Mouse (Mus musculus) neural tube, embryonic 12.5 days (tissue): Measurements from ENCODE around the gene Ints4. TPM values are rescaled to one million over a fixed set of nuclear protein-coding genes. Genes with fewer than 3 reads are reported as not detected.

Experiments
- polyA plus RNA-seq: library from polyadenylated mRNA; unstranded; fragments of >200 nt; fragmentation: Nextera tagmentation; extraction: Ambion mirVana; gene quantifications from 2 replicates; pipeline ENCODE4 v1.2.1, GENCODE M21; 2016

Gene Ints4
- polyA plus RNA-seq, 1 experiment from 2014 or later, result 57.6 TPM

Other genes with a start within 250 kb of the Ints4 start
- 4.4 and 4.9 TPM in 2 replicates for gene Usp35, start 148.9 kb upstream of the Ints4 start, polyA plus RNA-seq
- 6.8 and 7.0 TPM in 2 replicates for gene Kctd21, start 148.6 kb upstream of the Ints4 start, polyA plus RNA-seq
- 25.1 and 27.1 TPM in 2 replicates for gene Alg8, start 109.3 kb upstream of the Ints4 start, polyA plus RNA-seq
- 399 and 400 TPM in 2 replicates for gene Ndufc2, start 81.0 kb upstream of the Ints4 start, polyA plus RNA-seq
- 0.48 and 0.68 TPM in 2 replicates for gene Thrsp, start 63.2 kb upstream of the Ints4 start, polyA plus RNA-seq
- 2.0 TPM in 2 replicates for gene Kctd14, start 29.6 kb upstream of the Ints4 start, polyA plus RNA-seq
- gene Aamdc, start 98.5 kb downstream of the Ints4 start, polyA plus RNA-seq, result 36.5 and 39.8 TPM in 2 replicates
- gene Rsf1, start 98.9 kb downstream of the Ints4 start, polyA plus RNA-seq, result 27.9 and 29.2 TPM in 2 replicates
- gene Clns1a, start 215.7 kb downstream of the Ints4 start, polyA plus RNA-seq, result 215 and 225 TPM in 2 replicates